In the genomic region with DNA sequence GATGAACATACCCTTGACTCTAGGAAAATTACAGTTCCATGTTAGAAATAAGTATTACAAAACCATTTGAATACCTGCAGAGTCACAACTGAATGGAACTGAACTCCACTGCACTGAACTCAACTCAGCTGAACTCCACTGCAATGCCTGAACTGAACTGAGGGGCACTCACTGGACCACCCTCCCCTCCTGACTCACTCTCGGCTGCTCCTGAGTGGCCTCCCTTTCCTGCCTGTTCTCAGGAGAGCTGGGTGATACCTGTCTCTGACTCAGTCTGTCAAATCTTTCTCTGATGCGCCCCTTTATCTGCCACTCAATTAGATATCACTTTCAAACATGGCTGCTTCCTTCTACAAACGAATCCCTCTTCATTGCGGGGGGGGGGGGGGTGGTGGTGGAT, we compare ENCODE assay signal across 38 mouse cellular contexts. TPM values are rescaled to one million over a fixed set of nuclear protein-coding genes. Genes with fewer than 3 reads are reported as not detected.
"Had no signal": no experiment of that assay in that cellular context is flagged by ENCODE, and none has a peak within 500 bp of the region (broad histone marks: within the 10 kb centered on the region; RNA-seq: fewer than 3 reads in every experiment).

No protein-coding gene starts in this region.

- H3K27me3 ChIP-seq: heart, embryonic 12.5 days; hindbrain, embryonic 12.5 days; hindbrain, embryonic 15.5 days; intestine, embryonic 15.5 days; limb, embryonic 13.5 days; limb, embryonic 15.5 days had no signal

- H3K36me3 ChIP-seq: heart, embryonic 10.5 days; heart, embryonic 12.5 days; hindbrain, embryonic 10.5 days; hindbrain, embryonic 12.5 days; hindbrain, embryonic 15.5 days; intestine, embryonic 15.5 days; limb, embryonic 13.5 days; limb, embryonic 15.5 days; liver, embryonic 12.5 days had no signal

- H3K27ac ChIP-seq: hindbrain, embryonic 10.5 days; hindbrain, embryonic 12.5 days; hindbrain, embryonic 15.5 days; hindbrain, postnatal 0 days; intestine, embryonic 15.5 days; limb, embryonic 13.5 days; limb, embryonic 15.5 days; liver, embryonic 12.5 days; liver, embryonic 14.5 days had no signal

- H3K4me3 ChIP-seq: gastrocnemius, adult 2 months; heart, embryonic 10.5 days; heart, embryonic 12.5 days; hindbrain, embryonic 10.5 days; hindbrain, embryonic 12.5 days; hindbrain, embryonic 15.5 days; intestine, embryonic 15.5 days; layer of hippocampus, adult 2 months; left cerebral cortex, adult 2 months; limb, embryonic 13.5 days; limb, embryonic 15.5 days; liver, embryonic 12.5 days had no signal

- H3K4me2 ChIP-seq: heart, embryonic 12.5 days; hindbrain, embryonic 12.5 days; hindbrain, embryonic 15.5 days; intestine, embryonic 15.5 days; limb, embryonic 13.5 days; limb, embryonic 15.5 days; liver, embryonic 12.5 days had no signal

- H3K9me3 ChIP-seq: heart, embryonic 10.5 days; heart, embryonic 12.5 days; hindbrain, embryonic 10.5 days; hindbrain, embryonic 12.5 days; hindbrain, embryonic 15.5 days; intestine, embryonic 15.5 days; limb, embryonic 13.5 days; limb, embryonic 15.5 days; liver, embryonic 12.5 days had no signal

- DNase-seq: gastrocnemius, adult 2 months; gastrocnemius, postnatal 10 days; gastrocnemius, postnatal 25 days; kidney, adult 18-20 months; kidney, adult 8-10 months; kidney, postnatal 10 days; left cerebral cortex, postnatal 4 days had no signal

- H3K4me1 ChIP-seq: heart, embryonic 10.5 days; hindbrain, embryonic 12.5 days; hindbrain, embryonic 15.5 days; intestine, embryonic 15.5 days; limb, embryonic 13.5 days; limb, embryonic 15.5 days; liver, embryonic 12.5 days had no signal

- H3K9ac ChIP-seq: heart, embryonic 12.5 days; hindbrain, embryonic 12.5 days; hindbrain, embryonic 15.5 days; intestine, embryonic 15.5 days; limb, embryonic 13.5 days; limb, embryonic 15.5 days; liver, embryonic 12.5 days; liver, embryonic 14.5 days had no signal

- ATAC-seq: intestine, embryonic 15.5 days; intestine, postnatal 0 days; liver, embryonic 12.5 days had no signal

RNA-seq across cellular contexts. Expression of a gene that starts 12.8 kb away (rescaled TPM):
- total RNA-seq: gastrocnemius, adult 2 months; gastrocnemius, postnatal 10 days; gastrocnemius, postnatal 25 days; gastrocnemius, postnatal 4 days; granulocyte monocyte progenitor cell, adult 5-6 weeks; liver, adult 2 months had no signal
- polyA plus RNA-seq: liver, adult 2 months; liver, embryonic 12.5 days; liver, embryonic 14.5 days had no signal

RNA-seq across cellular contexts. Expression of a gene that starts 41.2 kb away (rescaled TPM):
- total RNA-seq: gastrocnemius, adult 2 months; gastrocnemius, postnatal 10 days; gastrocnemius, postnatal 25 days; gastrocnemius, postnatal 4 days; granulocyte monocyte progenitor cell, adult 5-6 weeks; heart, adult 8-10 months; heart, postnatal 10 days; heart, postnatal 25 days; heart, postnatal 4 days; hindbrain, postnatal 0 days; layer of hippocampus, adult 2 months; layer of hippocampus, postnatal 10 days; layer of hippocampus, postnatal 25 days; left cerebral cortex, adult 2 months; left cerebral cortex, postnatal 10 days; left cerebral cortex, postnatal 25 days; liver, adult 2 months had no signal
- polyA plus RNA-seq: heart, embryonic 10.5 days; heart, embryonic 12.5 days; heart, embryonic 14.5 days; heart, embryonic 16.5 days; hindbrain, embryonic 10.5 days; hindbrain, embryonic 12.5 days; hindbrain, embryonic 15.5 days; hindbrain, postnatal 0 days; inflammation-experienced regulatory T-cells, adult 6 months; intestine, embryonic 15.5 days; intestine, postnatal 0 days; kidney, embryonic 14.5 days; kidney, embryonic 16.5 days; limb, embryonic 11.5 days; limb, embryonic 13.5 days; limb, embryonic 15.5 days; liver, adult 2 months; liver, embryonic 12.5 days; liver, embryonic 14.5 days had no signal
